Mouse (Mus musculus) limb, embryonic 10.5 days (tissue): ENCODE measurements around the gene L3hypdh. TPM values are rescaled to one million over a fixed set of nuclear protein-coding genes. Genes with fewer than 3 reads are reported as not detected.

Source experiments
- DNase-seq: peaks from one replicate; pipeline ENCODE4 v3.0.0-alpha.2; 2017; ENCODE audit warnings: low spot score
- H3K27ac ChIP-seq: fragments of 300-500 bp; sonication (generic); 2 replicates; pipeline ENCODE4 v1.5.1; 2016; ENCODE audit warnings: mild to moderate bottlenecking
- H3K27me3 ChIP-seq: fragments of 300-500 bp; sonication (generic); 2 replicates; pipeline ENCODE4 v1.6.1; 2016; ENCODE audit warnings: low read depth, mild to moderate bottlenecking; ENCODE audit not compliant: poor library complexity, severe bottlenecking
- H3K36me3 ChIP-seq: fragments of 300-500 bp; sonication (generic); 2 replicates; pipeline ENCODE4 v1.6.1; 2016; ENCODE audit warnings: mild to moderate bottlenecking, moderate library complexity
- H3K4me1 ChIP-seq: fragments of 300-500 bp; sonication (generic); 2 replicates; pipeline ENCODE4 v1.6.1; 2016
- H3K4me3 ChIP-seq: fragments of 300-500 bp; sonication (generic); 2 replicates; pipeline ENCODE4 v1.5.1; 2016; ENCODE audit warnings: mild to moderate bottlenecking, moderate library complexity
- H3K9me3 ChIP-seq: fragments of 300-500 bp; sonication (generic); replicated peaks from 2 replicates; pipeline ENCODE4 v1.6.1; 2016; ENCODE audit warnings: mild to moderate bottlenecking
- WGBS: fragments of 180-500 bp; shearing (Covaris S2); methylation state at CpG from one replicate; pipeline ENCODE4 v1.1.7; 2016; 5-methylcytosine and 5-hydroxymethylcytosine counted together
- microRNA-seq: library from miRNA; unstranded; fragments of <30 nt; microRNA quantifications from one replicate; pipeline ENCODE4, GENCODE M21; 2017
- polyA plus RNA-seq: library from polyadenylated mRNA; unstranded; fragments of >200 nt; fragmentation: Nextera tagmentation; extraction: Ambion mirVana; gene quantifications from 2 replicates; pipeline ENCODE4 v1.2.1, GENCODE M21; 2016

The L3hypdh gene
- polyA plus RNA-seq, 1 experiment from 2014 or later, result 9.9 TPM

- Histone ChIP-seq H3K4me3 (no peak overlapping the region), H3K27ac (no peak overlapping the region), H3K4me1 (no peaks in the 10 kb centered on the region; the same call in 1 of the 2 replicates), H3K9me3 (no peaks in the 10 kb centered on the region), H3K27me3 (no peaks in the 10 kb centered on the region), H3K36me3 (no peaks in the 10 kb centered on the region)
- no peak for DNase-seq
- 95% methylated on average over 3 of the region's 3 CpGs for WGBS
Observed at GRCm38 (mm10) chr12:72041238-72041637, 44.0 kb downstream of the L3hypdh start.

- 87% methylated on average over 8 of the region's 8 CpGs for WGBS
- no peaks in the 10 kb centered on the region; the same call in 1 of the 2 replicates for H3K4me1 ChIP-seq
- H3K27me3 ChIP-seq, result no peaks in the 10 kb centered on the region
- no peak for DNase-seq
- no peak overlapping the region for H3K4me3 ChIP-seq
- H3K9me3 ChIP-seq, result no peaks in the 10 kb centered on the region
- H3K27ac ChIP-seq, result no peak overlapping the region
- H3K36me3 ChIP-seq, result no peaks in the 10 kb centered on the region
Observed at GRCm38 (mm10) chr12:72039501-72039900, 45.7 kb downstream of the L3hypdh start.

- Histone ChIP-seq H3K27me3 (no peaks in the 10 kb centered on the region), H3K27ac (no peak overlapping the region), H3K4me1 (no peaks in the 10 kb centered on the region; the same call in 1 of the 2 replicates), H3K9me3 (no peaks in the 10 kb centered on the region), H3K36me3 (no peaks in the 10 kb centered on the region), H3K4me3 (no peak overlapping the region)
- no peak for DNase-seq
- 73% methylated on average over 2 of the region's 2 CpGs for WGBS
Observed at GRCm38 (mm10) chr12:72038866-72039265, 46.4 kb downstream of the L3hypdh start.

- no peak overlapping the region for H3K27ac ChIP-seq
- H3K4me1 ChIP-seq, result no peaks in the 10 kb centered on the region; the same call in 1 of the 2 replicates
- 90% methylated on average over 6 of the region's 6 CpGs for WGBS
- H3K36me3 ChIP-seq, result no peaks in the 10 kb centered on the region
- no peak overlapping the region for H3K4me3 ChIP-seq
- no peak for DNase-seq
- H3K27me3 ChIP-seq, result no peaks in the 10 kb centered on the region
- H3K9me3 ChIP-seq, result no peaks in the 10 kb centered on the region
Observed at GRCm38 (mm10) chr12:72037049-72037448, 48.2 kb downstream of the L3hypdh start.

GRCm38 (mm10) chr12:72036097-72036661 lies 49.1 kb downstream of the L3hypdh start:
- WGBS, result 67% methylated on average over 9 of the region's 9 CpGs
- DNase-seq, result no peak
- H3K4me1 ChIP-seq, result no peaks in the 10 kb centered on the region; the same call in 1 of the 2 replicates
- H3K27ac ChIP-seq, result no peak overlapping the region
- H3K9me3 ChIP-seq, result no peaks in the 10 kb centered on the region
- no peak overlapping the region for H3K4me3 ChIP-seq
- no peaks in the 10 kb centered on the region for H3K36me3 ChIP-seq
- no peaks in the 10 kb centered on the region for H3K27me3 ChIP-seq

- Histone ChIP-seq H3K4me3 (no peak overlapping the region), H3K4me1 (no peaks in the 10 kb centered on the region; the same call in 1 of the 2 replicates), H3K27ac (no peak overlapping the region), H3K27me3 (no peaks in the 10 kb centered on the region), H3K36me3 (no peaks in the 10 kb centered on the region), H3K9me3 (no peaks in the 10 kb centered on the region)
- WGBS, result 88% methylated on average over 6 of the region's 6 CpGs
- no peak for DNase-seq
Observed at GRCm38 (mm10) chr12:72031794-72032193, 53.4 kb downstream of the L3hypdh start.

- WGBS, result 94% methylated on average over 5 of the region's 5 CpGs
- H3K36me3 ChIP-seq, result no peaks in the 10 kb centered on the region
- no peaks in the 10 kb centered on the region; the same call in 1 of the 2 replicates for H3K4me1 ChIP-seq
- H3K27me3 ChIP-seq, result no peaks in the 10 kb centered on the region
- no peak overlapping the region for H3K4me3 ChIP-seq
- H3K9me3 ChIP-seq, result no peaks in the 10 kb centered on the region
- H3K27ac ChIP-seq, result no peak overlapping the region
- no peak for DNase-seq
Observed at GRCm38 (mm10) chr12:72031171-72031570, 54.1 kb downstream of the L3hypdh start.

- H3K4me3 ChIP-seq, result no peak overlapping the region
- no peaks in the 10 kb centered on the region for H3K27me3 ChIP-seq
- no peaks in the 10 kb centered on the region for H3K9me3 ChIP-seq
- WGBS, result 69% methylated on average over 6 of the region's 6 CpGs
- no peak overlapping the region for H3K27ac ChIP-seq
- no peaks in the 10 kb centered on the region for H3K36me3 ChIP-seq
- peaks cover 6% of the 10 kb centered on the region; the same call in 1 of the 2 replicates for H3K4me1 ChIP-seq
- DNase-seq, result no peak
Observed at GRCm38 (mm10) chr12:72025275-72025795, 59.9 kb downstream of the L3hypdh start.

GRCm38 (mm10) chr12:72023572-72023971 lies 61.7 kb downstream of the L3hypdh start:
- Histone ChIP-seq H3K4me1 (peaks cover 6% of the 10 kb centered on the region; the same call in 1 of the 2 replicates), H3K4me3 (no peak overlapping the region), H3K36me3 (no peaks in the 10 kb centered on the region), H3K27me3 (no peaks in the 10 kb centered on the region), H3K9me3 (no peaks in the 10 kb centered on the region), H3K27ac (no peak overlapping the region)
- WGBS, result 95% methylated on average over 5 of the region's 5 CpGs
- DNase-seq, result no peak

Small RNA genes within 50 kb of the gene (microRNA-seq; reads per million reads assigned to microRNA genes)
- gene Gm24466, result not detected

Other genes starting within 250 kb of the L3hypdh start
- 0.23 and 0.24 TPM in 2 replicates for gene Gpr135, start 14.3 kb downstream of the L3hypdh start, polyA plus RNA-seq
- gene Jkamp, start 150 bp upstream of the L3hypdh start, polyA plus RNA-seq, result 67.5 and 69.6 TPM in 2 replicates
- gene Ccdc175, start 99.6 kb upstream of the L3hypdh start, polyA plus RNA-seq, result not detected in 2 replicates